Mouse (Mus musculus) ES-Bruce4 (cell line): ENCODE measurements around the gene Cd40.

Experiments used
- CTCF ChIP-seq: IDR thresholded peaks from one replicate; pipeline ENCODE4 v1.8.1; 2011; ENCODE audit warnings: low read depth, low read length
- EP300 ChIP-seq: IDR thresholded peaks from 2 replicates; pipeline ENCODE4 v1.6.1; 2011; ENCODE audit warnings: low read depth, low read length; ENCODE audit not compliant: insufficient read depth
- POLR2A ChIP-seq: IDR thresholded peaks from one replicate; pipeline ENCODE4 v1.8.1; 2011; ENCODE audit warnings: low read length; ENCODE audit not compliant: insufficient read depth

DNA sequence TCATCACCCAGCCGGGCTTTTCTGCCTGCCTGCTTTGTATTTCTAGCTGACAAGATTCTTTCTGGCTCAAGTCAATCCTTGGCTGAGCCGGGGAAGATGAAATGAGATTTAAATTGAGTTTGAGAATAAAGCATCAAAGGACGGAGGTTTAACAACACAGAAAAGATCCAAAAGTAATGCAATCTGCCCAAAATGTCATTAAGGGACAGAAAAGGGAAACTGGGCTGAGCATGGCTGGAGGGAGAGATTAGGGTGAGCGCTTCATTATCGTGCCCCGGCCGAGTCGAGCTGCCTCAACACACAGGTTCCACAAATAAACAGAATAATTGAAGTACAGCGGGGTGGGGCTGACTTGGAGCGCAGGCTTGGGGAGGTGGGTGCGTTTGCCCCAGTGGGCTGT lies 3.9 kb upstream of the Cd40 start:
- TF ChIP-seq CTCF (no peak), POLR2A (no peak), EP300 (no peak)
